Mouse (Mus musculus) thymus, adult 2 months (tissue): ENCODE measurements at regions not wholly inside any gene's neighbourhood (a gene's known extent, or its start where the extent isn't known, plus 50 kb on each side); places are given as distances from the start of the nearest gene placed in this dataset.

ENCODE experiments used
- DNase-seq: peaks from one replicate; pipeline ENCODE4 v3.0.0; 2021
- H3K27ac ChIP-seq: fragments of 200-500 bp; 2 replicates; pipeline ENCODE4 v1.5.1; 2012; ENCODE audit warnings: low read length, control low read depth; ENCODE audit not compliant: control insufficient read depth, insufficient read depth
- H3K27me3 ChIP-seq: fragments of 200-500 bp; 2 replicates; pipeline ENCODE4 v1.6.1; 2012; ENCODE audit warnings: mild to moderate bottlenecking, low read length, moderate library complexity, mixed read lengths; ENCODE audit not compliant: control insufficient read depth, insufficient read depth
- H3K36me3 ChIP-seq: fragments of 200-500 bp; 2 replicates; pipeline ENCODE4 v1.6.1; 2012; ENCODE audit warnings: mild to moderate bottlenecking, low read length, moderate library complexity; ENCODE audit not compliant: control insufficient read depth, insufficient read depth
- H3K4me1 ChIP-seq: fragments of 200-500 bp; replicated peaks from 2 replicates; pipeline ENCODE4 v1.6.1; 2012; ENCODE audit warnings: low read length; ENCODE audit not compliant: control insufficient read depth, insufficient read depth
- H3K4me3 ChIP-seq: fragments of 200-500 bp; 2 replicates; pipeline ENCODE4 v1.5.1; 2012; ENCODE audit warnings: mild to moderate bottlenecking, low read length, control low read depth, moderate library complexity; ENCODE audit not compliant: control insufficient read depth, insufficient read depth
- CTCF ChIP-seq: fragments of 200-500 bp; IDR thresholded peaks from 2 replicates; pipeline ENCODE4 v1.5.1; 2012; ENCODE audit warnings: mild to moderate bottlenecking, control low read depth, low read length, moderate library complexity, borderline replicate concordance; ENCODE audit not compliant: control insufficient read depth, poor library complexity, insufficient read depth; ENCODE audit errors: extremely low read depth
- POLR2A ChIP-seq: fragments of 200-500 bp; IDR thresholded peaks from 2 replicates; pipeline ENCODE4 v1.6.1; 2012; ENCODE audit warnings: mild to moderate bottlenecking, low read length, control low read depth, moderate library complexity; ENCODE audit not compliant: control insufficient read depth, poor library complexity, insufficient read depth; ENCODE audit errors: extremely low read depth
- WGBS: fragments of 180-500 bp; shearing (Covaris S2); methylation state at CpG from one replicate; pipeline ENCODE4 v1.1.7; 2018; 5-methylcytosine and 5-hydroxymethylcytosine counted together

DNA sequence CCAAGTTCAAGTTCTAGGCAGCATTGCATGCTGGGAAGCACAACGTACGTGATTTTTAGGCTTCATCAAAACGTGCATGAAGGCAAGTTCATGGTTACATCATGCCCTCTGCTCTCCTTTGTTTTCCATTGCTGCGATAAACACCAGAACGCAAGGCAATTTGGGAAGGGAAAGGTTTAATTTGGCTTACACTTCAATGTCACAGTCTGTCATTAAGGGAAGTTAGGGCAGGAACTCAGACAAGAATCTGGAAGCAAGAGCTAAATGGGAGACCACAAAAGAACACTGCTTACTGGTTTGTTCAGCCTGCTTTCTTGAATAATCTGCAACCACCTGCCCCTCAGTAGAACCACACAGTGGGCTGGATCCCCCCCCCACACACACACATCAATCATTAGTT is 297.9 kb downstream of the Plk2 start:
- Histone ChIP-seq H3K4me3 (no peak overlapping the region), H3K27ac (no peak overlapping the region), H3K27me3 (no peaks in the 10 kb centered on the region), H3K4me1 (no peaks in the 10 kb centered on the region), H3K36me3 (no peaks in the 10 kb centered on the region)
- DNase-seq, result no peak
- 79% methylated on average over 5 of the region's 5 CpGs for WGBS
- TF ChIP-seq CTCF (no peak), POLR2A (no peak)

DNA sequence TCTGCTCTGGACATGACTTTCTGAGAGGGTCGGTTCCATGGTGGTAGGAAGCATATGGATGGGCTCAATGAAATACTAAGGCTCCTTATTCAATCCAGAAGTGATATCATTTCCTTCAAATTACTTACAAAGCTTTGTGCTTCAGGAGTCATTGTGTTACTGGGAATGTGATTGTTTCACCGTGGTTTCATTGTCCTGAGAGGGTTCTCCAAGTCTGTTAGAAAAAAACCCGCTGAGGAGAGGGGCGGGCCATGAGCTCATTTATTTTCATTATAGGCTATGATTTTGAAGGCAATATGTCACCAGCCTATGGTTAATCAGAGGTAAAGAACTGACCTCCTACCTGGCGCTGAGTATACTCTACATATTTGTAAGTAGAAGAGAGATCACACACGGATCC is 300.0 kb downstream of the Plk2 start:
- no peaks in the 10 kb centered on the region for H3K36me3 ChIP-seq
- H3K27me3 ChIP-seq, result no peaks in the 10 kb centered on the region
- DNase-seq, result no peak
- no peak overlapping the region for H3K4me3 ChIP-seq
- TF ChIP-seq POLR2A (no peak), CTCF (no peak)
- no peaks in the 10 kb centered on the region for H3K4me1 ChIP-seq
- 94% methylated on average over 6 of the region's 6 CpGs for WGBS
- H3K27ac ChIP-seq, result no peak overlapping the region

DNA sequence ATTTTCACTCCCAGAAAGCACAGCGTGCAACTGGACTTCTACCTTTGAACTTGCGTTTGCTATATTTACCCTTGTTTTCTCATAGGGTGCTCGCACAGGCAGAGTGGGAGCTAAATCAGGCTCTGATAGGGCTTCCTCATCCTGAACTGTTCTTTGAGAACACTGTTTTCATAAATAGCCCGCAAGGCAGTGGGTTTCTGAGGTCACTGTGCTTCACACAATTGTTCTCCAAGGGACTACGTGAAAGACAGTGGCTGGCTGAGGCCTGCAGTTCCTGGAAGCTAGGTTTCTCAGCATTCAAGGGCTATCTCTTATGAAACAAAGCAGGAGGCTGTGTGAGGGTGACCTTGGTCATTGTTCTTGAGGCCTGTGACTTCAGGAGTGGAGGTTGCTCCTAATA is 301.7 kb downstream of the Plk2 start:
- DNase-seq, result no peak

DNA sequence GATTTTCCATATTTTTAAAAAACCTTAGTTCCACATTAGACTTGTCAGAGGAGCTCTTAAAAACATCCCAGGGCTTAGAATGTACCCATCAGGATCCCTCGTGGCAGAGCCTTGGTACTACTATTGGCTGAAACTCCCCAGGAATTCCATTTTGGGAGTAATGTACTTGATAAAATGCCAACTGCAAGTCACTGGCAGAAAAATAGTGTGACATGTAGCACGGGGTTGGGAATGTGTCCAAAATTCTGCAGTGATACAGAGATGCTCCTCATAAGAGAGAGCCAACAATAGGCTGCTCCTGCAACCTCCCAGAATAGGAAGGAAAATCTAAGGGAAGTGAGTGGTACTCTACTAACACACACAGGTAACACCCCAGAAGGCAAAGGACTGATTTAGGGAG is 309.4 kb downstream of the Plk2 start:
- H3K4me3 ChIP-seq, result no peak overlapping the region
- TF ChIP-seq POLR2A (no peak), CTCF (no peak)
- WGBS, result 90% methylated on average over 2 of the region's 2 CpGs
- no peaks in the 10 kb centered on the region for H3K4me1 ChIP-seq
- H3K27me3 ChIP-seq, result no peaks in the 10 kb centered on the region
- no peaks in the 10 kb centered on the region for H3K36me3 ChIP-seq
- DNase-seq, result no peak
- H3K27ac ChIP-seq, result no peak overlapping the region

More for the DNA sequence above, 301.7 kb downstream of the Plk2 start:
- no peaks in the 10 kb centered on the region for H3K4me1 ChIP-seq
- no peaks in the 10 kb centered on the region for H3K36me3 ChIP-seq
- H3K4me3 ChIP-seq, result no peak overlapping the region
- TF ChIP-seq POLR2A, result no peak
- no peak overlapping the region for H3K27ac ChIP-seq
- WGBS, result 89% methylated on average over 5 of the region's 5 CpGs
- no peaks in the 10 kb centered on the region for H3K27me3 ChIP-seq

DNA sequence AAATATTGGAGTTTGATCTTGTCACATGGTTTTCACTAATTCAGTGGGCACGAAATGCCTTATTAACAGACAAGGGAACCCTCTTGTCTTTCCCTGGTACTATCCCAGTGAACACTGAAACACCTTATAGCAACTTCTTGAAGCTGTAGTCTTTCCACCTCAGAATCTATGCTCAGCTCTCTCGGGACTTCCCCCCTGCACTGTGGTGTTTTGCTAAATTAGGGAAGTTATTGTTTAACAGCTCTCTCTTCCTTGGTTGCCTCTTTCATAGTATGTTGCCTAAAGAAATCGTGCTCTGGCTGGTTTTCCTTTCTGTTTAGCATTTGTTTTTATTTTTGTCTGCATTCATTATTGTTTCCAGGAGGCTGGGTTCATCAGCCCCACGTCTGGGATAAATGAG is 316.0 kb downstream of the Plk2 start:
- TF ChIP-seq POLR2A (no peak), CTCF (no peak)
- Histone ChIP-seq H3K36me3 (no peaks in the 10 kb centered on the region), H3K27ac (no peak overlapping the region), H3K27me3 (no peaks in the 10 kb centered on the region), H3K4me1 (no peaks in the 10 kb centered on the region), H3K4me3 (no peak overlapping the region)
- DNase-seq, result no peak
- 34% methylated on average over 4 of the region's 4 CpGs for WGBS

DNA sequence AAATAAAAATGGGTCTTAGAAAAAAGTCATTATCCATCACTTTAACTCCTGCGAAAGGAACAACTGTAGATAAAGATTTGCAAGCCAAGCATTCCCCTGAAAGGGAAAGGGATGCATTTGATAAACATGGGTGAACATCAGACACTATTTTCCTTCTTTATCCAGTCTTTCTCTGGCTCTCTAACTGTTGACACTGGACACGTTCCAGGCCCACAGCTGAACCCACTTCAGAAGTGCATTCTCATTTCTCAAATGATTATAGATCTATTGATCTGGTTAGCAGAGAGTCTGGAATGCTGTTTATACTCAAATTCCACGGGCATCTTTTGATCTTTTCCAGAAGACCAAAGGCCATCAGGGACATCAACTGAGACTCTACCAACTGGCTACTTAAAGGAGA is 317.7 kb downstream of the Plk2 start:
- WGBS, result 84% methylated on average over 3 of the region's 3 CpGs
- TF ChIP-seq CTCF (no peak), POLR2A (no peak)
- DNase-seq, result no peak
- Histone ChIP-seq H3K4me1 (no peaks in the 10 kb centered on the region), H3K36me3 (no peaks in the 10 kb centered on the region), H3K27ac (no peak overlapping the region), H3K4me3 (no peak overlapping the region), H3K27me3 (no peaks in the 10 kb centered on the region)

DNA sequence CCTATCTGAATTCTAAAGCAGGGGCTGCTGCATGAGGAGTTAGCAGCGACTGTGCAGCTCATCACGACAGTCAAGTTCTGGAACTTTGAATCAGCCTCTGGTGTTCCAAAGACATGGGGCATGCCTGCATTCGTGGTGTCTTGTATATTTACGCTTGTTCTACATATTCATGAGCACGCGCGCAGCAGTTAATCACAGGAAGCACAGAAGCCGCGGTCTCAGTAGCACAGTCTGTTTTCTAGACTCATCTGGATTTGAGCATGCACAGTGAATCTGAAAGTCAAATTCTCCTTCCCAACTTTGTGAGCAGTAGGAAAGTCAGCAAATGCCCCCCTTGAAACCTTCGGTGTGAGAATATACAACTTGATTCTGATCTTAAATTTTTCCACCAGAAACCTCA is 327.3 kb downstream of the Plk2 start:
- DNase-seq, result no peak
- Histone ChIP-seq H3K4me1 (no peaks in the 10 kb centered on the region), H3K27ac (no peak overlapping the region), H3K4me3 (no peak overlapping the region), H3K36me3 (no peaks in the 10 kb centered on the region), H3K27me3 (no peaks in the 10 kb centered on the region)
- TF ChIP-seq CTCF (no peak), POLR2A (no peak)
- WGBS, result 94% methylated on average over 10 of the region's 10 CpGs
